Mouse (Mus musculus) forebrain, embryonic 16.5 days (tissue): Measurements from ENCODE around the gene Gpr182. TPM values are rescaled to one million over a fixed set of nuclear protein-coding genes. Genes with fewer than 3 reads are reported as not detected.

Experiments
- ATAC-seq: fragments of 200-750 bp; cut with Nextera tagmentation; 2 replicates; pipeline ENCODE4 v1.8.0; 2017; ENCODE audit warnings: mild to moderate bottlenecking, moderate library complexity
- H3K27ac ChIP-seq: fragments of 300-500 bp; sonication (generic); 2 replicates; pipeline ENCODE4 v1.5.1; 2014; ENCODE audit warnings: low read length, control low read depth
- H3K27me3 ChIP-seq: fragments of 300-500 bp; sonication (generic); replicated peaks from 2 replicates; pipeline ENCODE4 v1.6.1; 2014; ENCODE audit warnings: low read length; ENCODE audit not compliant: control insufficient read depth, insufficient read depth
- H3K36me3 ChIP-seq: fragments of 300-500 bp; sonication (generic); 2 replicates; pipeline ENCODE4 v1.6.1; 2014; ENCODE audit not compliant: control insufficient read depth, insufficient read depth
- H3K4me1 ChIP-seq: fragments of 300-500 bp; sonication (generic); replicated peaks from 2 replicates; pipeline ENCODE4 v1.6.1; 2014; ENCODE audit warnings: low read length; ENCODE audit not compliant: control insufficient read depth, insufficient read depth
- H3K4me2 ChIP-seq: fragments of 300-500 bp; sonication (generic); 2 replicates; pipeline ENCODE4 v1.6.1; 2014; ENCODE audit warnings: mild to moderate bottlenecking, low read length, control low read depth
- H3K4me3 ChIP-seq: fragments of 300-500 bp; sonication (generic); replicated peaks from 2 replicates; pipeline ENCODE4 v1.5.1; 2014; ENCODE audit warnings: mild to moderate bottlenecking, low read length, control low read depth
- H3K9ac ChIP-seq: fragments of 300-500 bp; sonication (generic); replicated peaks from 2 replicates; pipeline ENCODE4 v1.6.1; 2014; ENCODE audit warnings: low read depth, low read length, control low read depth
- H3K9me3 ChIP-seq: fragments of 300-500 bp; sonication (generic); 2 replicates; pipeline ENCODE4 v1.6.1; 2016; ENCODE audit warnings: low read length; ENCODE audit not compliant: control insufficient read depth
- WGBS: fragments of 180-500 bp; shearing (Covaris S2); extraction: QIAGEN DNeasy Blood & Tissue Kit; methylation state at CpG from one replicate; pipeline ENCODE4 v1.1.7; 2014; 5-methylcytosine and 5-hydroxymethylcytosine counted together
- polyA plus RNA-seq: library from polyadenylated mRNA; unstranded; fragments of >200 nt; fragmentation: Nextera tagmentation; extraction: Ambion mirVana; gene quantifications from 2 replicates; pipeline ENCODE4 v1.2.1, GENCODE M21; 2015

Gpr182 gene
- polyA plus RNA-seq, 1 experiment from 2014 or later = 0.87 TPM

DNA sequence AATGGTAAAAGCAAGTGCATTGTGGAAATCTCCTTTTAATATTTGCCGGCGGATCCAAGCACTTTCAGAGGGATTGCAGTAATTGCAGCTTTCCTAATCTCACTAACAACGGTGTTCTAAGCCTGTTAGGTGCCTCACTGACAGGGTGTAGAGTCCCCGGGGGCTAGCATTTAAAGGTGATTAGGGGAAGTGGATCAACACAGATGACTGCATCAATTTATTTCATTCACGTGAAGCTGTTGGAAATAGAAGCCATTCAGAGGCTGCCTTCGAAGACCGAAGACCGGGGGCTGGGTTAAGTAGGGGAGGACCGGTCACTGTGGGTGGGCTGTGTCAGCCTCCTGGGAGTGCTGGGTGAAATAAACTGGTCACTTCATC, 20.6 kb downstream of the Gpr182 start:
- H3K27ac ChIP-seq = no peak overlapping the region
- no peaks in the 10 kb centered on the region for H3K36me3 ChIP-seq
- H3K9me3 ChIP-seq = no peaks in the 10 kb centered on the region
- no peak overlapping the region for H3K4me3 ChIP-seq
- no peak overlapping the region for H3K4me2 ChIP-seq
- 7% methylated on average over 9 of the region's 9 CpGs for WGBS
- no peak for ATAC-seq
- H3K4me1 ChIP-seq = peaks cover 12% of the 10 kb centered on the region; the same call in 1 of the 2 replicates
- 0 out of 2 replicates have a peak overlapping the region, but pooled peaks have one; percentile 5 for H3K9ac ChIP-seq
- H3K27me3 ChIP-seq = peaks cover 6% of the 10 kb centered on the region

DNA sequence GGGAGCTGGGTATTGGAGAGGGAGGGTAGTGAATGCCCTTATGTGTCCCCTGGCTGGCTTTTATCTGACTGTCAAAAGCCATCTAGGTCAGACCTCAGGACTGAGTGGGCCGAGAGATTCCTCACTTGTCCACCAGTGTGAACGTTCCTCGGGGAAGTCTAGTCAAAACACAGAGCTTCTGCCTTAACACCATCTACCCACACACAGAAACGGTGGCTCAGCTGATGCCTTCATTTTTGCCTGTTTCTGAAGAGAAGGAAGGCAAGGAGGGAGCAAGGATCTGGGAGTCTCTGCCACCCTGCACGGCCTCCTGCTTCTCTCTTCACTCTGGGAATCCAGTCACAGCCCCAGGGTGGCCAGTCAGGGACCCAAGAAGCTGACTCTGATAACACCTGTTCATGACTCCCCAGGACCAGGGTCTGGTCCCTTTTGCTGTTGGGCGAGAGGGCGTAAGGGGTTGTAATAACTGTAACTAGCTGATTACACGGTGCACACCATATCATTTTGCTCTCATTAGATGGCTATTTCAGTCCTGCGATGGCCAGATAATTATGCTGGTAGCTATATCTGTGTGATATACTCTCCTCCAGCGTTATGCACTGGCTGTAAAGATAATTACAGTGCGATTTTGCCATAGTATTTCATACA, 21.1 kb downstream of the Gpr182 start:
- no peaks in the 10 kb centered on the region for H3K36me3 ChIP-seq
- no peak overlapping the region for H3K9ac ChIP-seq
- WGBS = 43% methylated on average over 11 of the region's 11 CpGs
- no peak overlapping the region for H3K4me3 ChIP-seq
- peaks cover 12% of the 10 kb centered on the region; the same call in 1 of the 2 replicates for H3K4me1 ChIP-seq
- H3K9me3 ChIP-seq = no peaks in the 10 kb centered on the region
- no peak for ATAC-seq
- peaks cover 6% of the 10 kb centered on the region for H3K27me3 ChIP-seq
- no peak overlapping the region for H3K4me2 ChIP-seq
- no peak overlapping the region for H3K27ac ChIP-seq

DNA sequence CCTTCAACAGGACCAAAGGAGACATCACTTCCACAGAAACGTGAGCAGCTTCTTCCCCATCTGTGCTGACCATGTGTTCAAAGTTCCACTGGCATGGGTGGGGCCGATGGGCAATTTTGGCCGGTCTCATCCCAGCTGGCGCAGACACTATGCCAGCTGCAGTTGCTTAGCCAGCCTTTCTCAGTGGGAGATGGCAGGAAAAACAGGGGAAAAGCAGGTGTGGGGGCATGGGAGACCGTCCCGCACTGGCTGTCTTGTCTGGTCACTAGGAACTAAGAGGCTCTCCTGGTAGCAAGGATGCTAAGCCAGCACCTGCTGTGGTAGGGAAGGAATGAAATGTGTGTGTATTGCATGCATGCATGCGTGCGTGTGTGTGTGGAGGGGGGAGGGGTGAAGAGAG, 23.1 kb downstream of the Gpr182 start:
- H3K27me3 ChIP-seq = 0 out of 2 replicates have a peak, but pooled peaks cover 3% of the 10 kb centered on the region
- H3K9me3 ChIP-seq = no peaks in the 10 kb centered on the region
- no peaks in the 10 kb centered on the region for H3K36me3 ChIP-seq
- no peak overlapping the region for H3K4me2 ChIP-seq
- no peak overlapping the region for H3K27ac ChIP-seq
- H3K4me1 ChIP-seq = peaks cover 12% of the 10 kb centered on the region; the same call in 1 of the 2 replicates
- WGBS = 66% methylated on average over 8 of the region's 8 CpGs
- ATAC-seq = no peak
- no peak overlapping the region for H3K9ac ChIP-seq
- no peak overlapping the region for H3K4me3 ChIP-seq

GRCm38 (mm10) chr10:127725136-127725535, 26.4 kb downstream of the Gpr182 start:
- 91% methylated on average over 1 of the region's 4 CpGs for WGBS
- Histone ChIP-seq H3K4me3 (no peak overlapping the region), H3K4me1 (peaks cover 10% of the 10 kb centered on the region; the same call in 1 of the 2 replicates), H3K4me2 (no peak overlapping the region), H3K27me3 (peaks cover 3% of the 10 kb centered on the region; the same call in 1 of the 2 replicates), H3K9me3 (no peaks in the 10 kb centered on the region), H3K27ac (no peak overlapping the region), H3K9ac (no peak overlapping the region), H3K36me3 (no peaks in the 10 kb centered on the region)
- ATAC-seq = no peak

DNA sequence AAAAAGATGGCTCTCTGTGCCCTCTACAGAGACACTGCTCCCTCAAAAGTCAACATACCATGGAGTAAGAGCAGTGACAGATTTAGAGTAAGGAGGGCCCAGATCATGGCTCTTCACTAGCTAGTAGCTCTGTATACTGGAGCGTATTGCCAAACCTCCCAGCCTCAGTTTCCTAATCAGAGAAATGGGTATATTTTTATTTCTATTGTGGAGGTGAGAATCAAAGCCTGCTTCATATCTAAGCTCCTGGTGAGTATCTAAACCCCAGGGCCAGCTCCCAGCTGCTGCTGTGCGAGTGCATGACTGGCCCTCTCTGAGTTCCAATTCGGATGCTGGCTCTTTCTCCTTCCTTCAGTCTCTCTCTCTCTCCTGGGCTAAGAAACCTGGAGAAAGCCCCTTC, 27.4 kb downstream of the Gpr182 start, which contains the start of gene Tac2:
TSS of gene Tac2 (plus strand) at position 301 of the 400 bp plus-strand sequence.
- ATAC-seq = no peak
- peaks cover 10% of the 10 kb centered on the region; the same call in 1 of the 2 replicates for H3K4me1 ChIP-seq
- H3K9ac ChIP-seq = no peak within 1 kb of the TSS
- H3K4me3 ChIP-seq = no peak within 1 kb of the TSS
- peaks cover 3% of the 10 kb centered on the region; the same call in 1 of the 2 replicates for H3K27me3 ChIP-seq
- no peaks in the 10 kb centered on the region for H3K36me3 ChIP-seq
- 73% methylated on average over 3 of the region's 3 CpGs for WGBS
- H3K27ac ChIP-seq = no peak within 1 kb of the TSS
- no peak within 1 kb of the TSS for H3K4me2 ChIP-seq
- H3K9me3 ChIP-seq = no peaks in the 10 kb centered on the region

DNA sequence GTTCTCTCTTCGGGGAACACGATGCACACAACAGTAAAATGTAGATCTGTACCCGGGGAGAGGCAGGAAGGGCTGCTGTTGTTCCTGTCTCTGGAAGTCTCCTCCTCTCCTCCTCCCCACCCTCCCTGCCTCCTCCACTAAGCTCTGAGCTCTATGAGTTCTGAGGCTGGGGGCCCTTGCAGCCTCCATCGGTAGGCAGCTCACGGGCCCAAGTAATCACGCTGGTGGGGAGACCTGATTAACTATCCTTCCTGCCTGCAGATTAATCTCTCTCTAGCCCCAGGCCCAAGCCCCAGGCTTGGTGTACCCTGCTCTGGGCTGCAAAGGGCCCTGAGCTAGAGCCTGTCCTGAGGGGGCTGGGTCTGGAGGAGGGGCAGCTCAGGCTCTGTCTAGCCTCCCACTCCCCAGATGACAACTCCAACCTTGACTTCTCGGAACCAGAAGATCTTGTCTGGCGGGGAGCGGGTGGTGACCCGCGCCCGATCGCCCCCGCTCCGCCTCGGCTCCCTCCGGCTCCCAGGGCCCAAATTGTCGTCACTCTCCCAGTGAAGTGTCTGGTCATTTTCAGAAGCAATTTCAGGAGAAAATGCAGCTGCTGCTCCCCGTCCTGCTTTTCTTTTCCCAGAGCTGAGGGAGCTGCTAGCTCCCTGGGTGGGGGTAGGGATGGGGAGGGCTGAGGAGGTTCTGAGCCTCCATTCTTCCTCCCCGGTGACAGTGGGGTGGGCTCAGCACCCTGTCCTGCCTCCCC, 29.7 kb downstream of the Gpr182 start:
- Histone ChIP-seq H3K4me1 (peaks cover 5% of the 10 kb centered on the region; the same call in 1 of the 2 replicates), H3K4me2 (peak overlapping the region; percentile 5; the same call in 1 of the 2 replicates), H3K36me3 (no peaks in the 10 kb centered on the region), H3K9ac (no peak overlapping the region; the same call in 1 of the 2 replicates), H3K27me3 (peaks cover 3% of the 10 kb centered on the region; the same call in 1 of the 2 replicates), H3K9me3 (no peaks in the 10 kb centered on the region), H3K4me3 (no peak overlapping the region), H3K27ac (no peak overlapping the region)
- peak; percentile 66; the same call in 1 of the 2 replicates for ATAC-seq
- 12% methylated on average over 20 of the region's 20 CpGs for WGBS

GRCm38 (mm10) chr10:127712736-127713135, 38.8 kb downstream of the Gpr182 start:
- no peaks in the 10 kb centered on the region for H3K36me3 ChIP-seq
- no peak overlapping the region for H3K9ac ChIP-seq
- H3K4me2 ChIP-seq = no peak overlapping the region
- no peak; the same call in 1 of the 2 replicates for ATAC-seq
- H3K9me3 ChIP-seq = no peaks in the 10 kb centered on the region
- H3K27me3 ChIP-seq = no peaks in the 10 kb centered on the region
- WGBS = 72% methylated on average over 6 of the region's 6 CpGs
- 0 out of 2 replicates have a peak, but pooled peaks cover 5% of the 10 kb centered on the region for H3K4me1 ChIP-seq
- no peak overlapping the region for H3K4me3 ChIP-seq
- no peak overlapping the region for H3K27ac ChIP-seq

- Histone ChIP-seq H3K9ac (no peak overlapping the region), H3K27me3 (no peaks in the 10 kb centered on the region), H3K4me3 (no peak overlapping the region), H3K9me3 (no peaks in the 10 kb centered on the region), H3K36me3 (no peaks in the 10 kb centered on the region), H3K4me2 (no peak overlapping the region), H3K4me1 (0 out of 2 replicates have a peak, but pooled peaks cover 5% of the 10 kb centered on the region), H3K27ac (no peak overlapping the region)
- no peak for ATAC-seq
- WGBS = 77% methylated on average over 13 of the region's 13 CpGs
These were observed 41.2 kb downstream of the Gpr182 start for GRCm38 (mm10) chr10:127710331-127710730.

DNA sequence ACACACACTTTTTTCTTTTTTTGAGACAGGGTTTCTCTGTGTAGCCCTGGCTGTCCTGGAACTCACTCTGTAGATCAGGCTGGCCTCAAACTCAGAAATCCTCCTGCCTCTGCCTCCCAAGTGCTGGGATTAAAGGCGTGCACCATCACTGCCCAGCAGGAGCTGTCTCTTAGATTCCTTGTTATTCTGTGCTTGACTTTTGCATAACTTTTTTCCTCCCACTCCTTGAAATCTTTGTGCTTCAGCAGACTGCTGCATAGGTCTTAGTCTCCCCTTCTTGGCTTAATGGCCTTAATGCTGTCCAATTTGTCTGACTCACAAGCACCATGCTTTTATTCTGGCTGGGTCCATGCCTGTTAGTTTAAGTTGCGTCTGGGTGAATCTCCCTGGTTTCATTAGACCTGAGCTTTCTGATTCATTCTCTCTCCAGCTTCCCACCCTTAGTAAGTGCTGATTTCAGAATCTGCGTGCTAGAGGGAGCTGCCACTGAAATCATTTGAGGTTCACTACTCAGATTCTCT, 42.6 kb downstream of the Gpr182 start:
- no peaks in the 10 kb centered on the region for H3K9me3 ChIP-seq
- H3K27ac ChIP-seq = no peak overlapping the region
- no peak overlapping the region for H3K4me2 ChIP-seq
- H3K27me3 ChIP-seq = no peaks in the 10 kb centered on the region
- 83% methylated on average over 3 of the region's 3 CpGs for WGBS
- no peaks in the 10 kb centered on the region for H3K36me3 ChIP-seq
- no peak for ATAC-seq
- 0 out of 2 replicates have a peak, but pooled peaks cover 5% of the 10 kb centered on the region for H3K4me1 ChIP-seq
- H3K9ac ChIP-seq = no peak overlapping the region
- H3K4me3 ChIP-seq = no peak overlapping the region
